Mouse (Mus musculus) ES-E14 (cell line): ENCODE measurements at regions not wholly inside any gene's neighbourhood (a gene's known extent, or its start where the extent isn't known, plus 50 kb on each side); places are given as distances from the start of the nearest gene placed in this dataset.

Source experiments
- DNase-seq: peaks from one replicate; pipeline ENCODE4 v3.0.0-alpha.2; 2013; ENCODE audit warnings: low read depth, low spot score
- H3K27ac ChIP-seq: 2 replicates; pipeline ENCODE4 v1.5.1; 2012; ENCODE audit warnings: low read depth, mild to moderate bottlenecking, low read length, moderate library complexity, mixed read lengths; ENCODE audit not compliant: poor library complexity, insufficient read depth, severe bottlenecking
- H3K36me3 ChIP-seq: 2 replicates; pipeline ENCODE4 v1.6.1; 2012; ENCODE audit warnings: mild to moderate bottlenecking, low read length, moderate library complexity, mixed read lengths; ENCODE audit not compliant: control insufficient read depth, poor library complexity, insufficient read depth, severe bottlenecking
- H3K4me1 ChIP-seq, 2 experiments: fragments of 150-350 bp in 1 of 2; sonication (generic) in 1 of 2; 2 replicates each; pipeline ENCODE4 v1.6.1; 2012; ENCODE audit warnings: low read length in 2 of 2, mild to moderate bottlenecking in 1 of 2, mixed read lengths in 1 of 2; ENCODE audit not compliant: control insufficient read depth in 2 of 2, insufficient read depth in 2 of 2, poor library complexity in 1 of 2
- H3K4me3 ChIP-seq, 2 experiments: fragments of 150-350 bp in 1 of 2; sonication (generic) in 1 of 2; 2 replicates each; pipeline ENCODE4 v1.5.1; 2012; ENCODE audit warnings: low read length in 2 of 2, low read depth in 1 of 2, mild to moderate bottlenecking in 1 of 2, mixed read lengths in 1 of 2; ENCODE audit not compliant: insufficient read depth in 1 of 2, poor library complexity in 1 of 2, severe bottlenecking in 1 of 2
- H3K9ac ChIP-seq: 2 replicates; pipeline ENCODE4 v1.6.1; 2012; ENCODE audit warnings: low read depth, mild to moderate bottlenecking, low read length, mixed read lengths; ENCODE audit not compliant: poor library complexity, insufficient read depth, severe bottlenecking
- H3K9me3 ChIP-seq: fragments of 150-350 bp; sonication (generic); 2 replicates; pipeline ENCODE4 v1.6.1; 2012; ENCODE audit warnings: low read depth, mild to moderate bottlenecking, low read length; ENCODE audit not compliant: control insufficient read depth, insufficient read depth
- CHD2 ChIP-seq: IDR thresholded peaks from 2 replicates; pipeline ENCODE4 v1.6.1; 2014; ENCODE audit warnings: mild to moderate bottlenecking, low read depth, low read length, inconsistent platforms
- HCFC1 ChIP-seq: IDR thresholded peaks from 2 replicates; pipeline ENCODE4 v1.6.1; 2012; ENCODE audit warnings: low read length, inconsistent platforms, borderline replicate concordance; ENCODE audit not compliant: insufficient read depth
- MAFK ChIP-seq: IDR thresholded peaks from 2 replicates; pipeline ENCODE4 v1.6.1; 2014; ENCODE audit warnings: mild to moderate bottlenecking, low read depth, low read length, inconsistent platforms; ENCODE audit not compliant: insufficient read depth
- ZC3H11A ChIP-seq: IDR thresholded peaks from 2 replicates; pipeline ENCODE4 v1.6.1; 2012; ENCODE audit warnings: low read depth, mild to moderate bottlenecking, inconsistent platforms, low read length, borderline replicate concordance
- ZNF384 ChIP-seq: IDR thresholded peaks from 2 replicates; pipeline ENCODE4 v1.6.1; 2012; ENCODE audit warnings: low read depth, low read length, inconsistent platforms
- in situ Hi-C, 2 experiments: fragments of 600-800 bp; cut with MboI; formaldehyde crosslinking; loops; one replicate each; pipeline ENCODE4 v1.15.1; 2025; ENCODE audit warnings: low sequenced_read_pairs in 2 of 2, inconsistent platforms in 1 of 2; ENCODE audit not compliant: unreplicated experiment in 2 of 2

DNA sequence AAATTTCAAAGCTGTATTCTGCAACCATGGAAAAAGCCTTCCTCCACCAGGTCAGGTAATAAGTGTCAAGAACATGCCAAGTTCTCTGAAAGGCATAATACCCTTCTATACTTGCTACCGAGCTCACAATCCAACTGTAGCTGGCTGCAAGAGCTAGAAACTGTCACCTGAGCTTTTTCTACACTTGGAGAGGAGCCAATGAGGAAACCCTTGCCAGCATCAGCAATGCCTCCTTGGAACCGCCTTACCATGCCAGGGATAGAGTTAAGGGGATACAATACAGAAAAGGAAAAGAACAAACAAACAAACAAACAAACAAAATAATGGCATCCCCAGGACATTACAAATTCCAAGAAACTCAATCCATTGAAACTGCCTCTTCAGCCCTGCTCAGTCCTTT, 62.5 kb upstream of the Ccn2 start:
- no peak for DNase-seq
- H3K27ac ChIP-seq: no peak overlapping the region
- no peak overlapping the region for H3K4me3 ChIP-seq
- H3K9ac ChIP-seq: no peak overlapping the region
- H3K36me3 ChIP-seq: no peaks in the 10 kb centered on the region
- no peaks in the 10 kb centered on the region for H3K4me1 ChIP-seq
- H3K9me3 ChIP-seq: no peaks in the 10 kb centered on the region
- TF ChIP-seq HCFC1: no peak
- no peak for TF ChIP-seq ZC3H11A
- no peak for TF ChIP-seq MAFK
- TF ChIP-seq CHD2: no peak
- no peak for TF ChIP-seq ZNF384
- in situ Hi-C loops: no loop called here

DNA sequence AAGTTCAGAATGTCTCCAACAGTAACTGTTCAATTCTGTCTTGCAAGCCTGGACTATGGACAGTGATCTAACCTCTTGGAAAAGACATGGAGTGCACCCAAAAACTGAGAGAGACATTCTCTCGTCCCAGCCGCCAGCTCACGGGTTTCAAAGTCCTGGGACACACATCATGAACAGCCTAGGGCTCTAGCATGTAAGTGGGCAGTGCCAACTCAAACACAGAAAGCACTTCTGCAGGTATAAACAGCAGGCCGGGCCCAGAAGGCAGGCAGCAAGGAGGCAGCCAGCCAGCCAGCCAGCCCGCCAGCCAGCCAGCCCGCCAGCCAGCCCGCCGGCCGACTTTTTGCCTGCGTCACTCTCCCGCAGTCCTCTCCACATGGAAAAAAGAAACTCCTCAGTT, 60.3 kb upstream of the Ccn2 start:
- no peaks in the 10 kb centered on the region for H3K36me3 ChIP-seq
- DNase-seq: no peak
- no peaks in the 10 kb centered on the region for H3K9me3 ChIP-seq
- no peak for TF ChIP-seq ZC3H11A
- no peak for TF ChIP-seq ZNF384
- no peak for TF ChIP-seq MAFK
- TF ChIP-seq HCFC1: no peak
- TF ChIP-seq CHD2: no peak
- peak overlapping the region in 1 of 2 experiments; percentile 19; a peak in 1 of 4 replicates for H3K4me3 ChIP-seq
- in situ Hi-C loops: no loop called here
- no peak overlapping the region for H3K9ac ChIP-seq
- no peak overlapping the region for H3K27ac ChIP-seq
- H3K4me1 ChIP-seq: no peaks in the 10 kb centered on the region

DNA sequence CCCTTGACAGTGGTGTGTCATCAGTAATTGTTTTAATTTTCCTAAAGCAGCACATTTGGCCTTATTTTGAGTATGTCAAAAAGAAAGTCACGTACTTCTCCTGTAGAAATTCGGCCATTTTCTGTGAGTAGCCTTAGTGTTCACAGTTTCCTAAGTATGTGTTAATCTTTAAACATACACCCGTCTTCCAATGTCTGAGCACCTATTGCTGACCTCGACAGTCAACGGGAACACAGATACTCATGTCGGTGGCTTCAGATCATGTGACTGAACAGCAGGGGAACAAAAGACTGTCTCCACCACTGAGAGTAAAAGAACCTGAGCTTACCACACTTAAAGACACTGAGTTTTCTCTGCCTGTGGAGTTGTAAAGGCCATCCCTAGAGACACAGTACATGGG, 59.8 kb upstream of the Ccn2 start:
- no peak for DNase-seq
- no peak for TF ChIP-seq ZNF384
- TF ChIP-seq HCFC1: no peak
- no peak for TF ChIP-seq MAFK
- no peak for TF ChIP-seq ZC3H11A
- no peak for TF ChIP-seq CHD2
- H3K9ac ChIP-seq: no peak overlapping the region
- H3K4me3 ChIP-seq: no peak overlapping the region
- H3K36me3 ChIP-seq: no peaks in the 10 kb centered on the region
- no peaks in the 10 kb centered on the region for H3K4me1 ChIP-seq
- in situ Hi-C loops: no loop called here
- no peaks in the 10 kb centered on the region for H3K9me3 ChIP-seq
- H3K27ac ChIP-seq: no peak overlapping the region

DNA sequence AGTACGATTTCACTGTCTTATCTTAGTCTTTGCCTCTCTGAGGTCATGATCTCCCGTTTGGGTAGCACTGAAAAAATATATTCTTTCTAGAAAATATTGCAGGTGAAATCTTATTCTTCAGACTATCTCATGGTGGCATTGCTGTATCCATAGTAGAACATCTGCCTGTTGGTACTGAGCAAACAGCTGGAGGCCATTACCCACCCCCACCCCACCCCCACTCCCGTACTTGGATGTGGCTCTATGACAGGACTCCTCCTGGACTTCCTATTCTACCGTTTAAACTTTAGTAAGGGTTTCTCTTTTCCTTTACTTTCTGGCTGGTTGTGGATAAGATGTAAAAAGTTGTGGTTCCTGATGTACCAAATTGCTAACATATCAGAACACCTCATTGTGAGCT, 53.3 kb upstream of the Ccn2 start:
- no peaks in the 10 kb centered on the region for H3K36me3 ChIP-seq
- no peak overlapping the region for H3K27ac ChIP-seq
- in situ Hi-C loops: no loop called here
- no peak overlapping the region for H3K9ac ChIP-seq
- no peaks in the 10 kb centered on the region for H3K9me3 ChIP-seq
- TF ChIP-seq CHD2: no peak
- no peak for TF ChIP-seq MAFK
- TF ChIP-seq ZNF384: no peak
- TF ChIP-seq HCFC1: no peak
- TF ChIP-seq ZC3H11A: no peak
- H3K4me3 ChIP-seq: no peak overlapping the region
- DNase-seq: no peak
- H3K4me1 ChIP-seq: no peaks in the 10 kb centered on the region
